Mouse (Mus musculus): ENCODE measurements around the gene Adamts20. TPM values are rescaled to one million over a fixed set of nuclear protein-coding genes. Genes with fewer than 3 reads are reported as not detected.

The Adamts20 gene
- polyA plus RNA-seq, 1 experiment: 1.1 TPM

DNA sequence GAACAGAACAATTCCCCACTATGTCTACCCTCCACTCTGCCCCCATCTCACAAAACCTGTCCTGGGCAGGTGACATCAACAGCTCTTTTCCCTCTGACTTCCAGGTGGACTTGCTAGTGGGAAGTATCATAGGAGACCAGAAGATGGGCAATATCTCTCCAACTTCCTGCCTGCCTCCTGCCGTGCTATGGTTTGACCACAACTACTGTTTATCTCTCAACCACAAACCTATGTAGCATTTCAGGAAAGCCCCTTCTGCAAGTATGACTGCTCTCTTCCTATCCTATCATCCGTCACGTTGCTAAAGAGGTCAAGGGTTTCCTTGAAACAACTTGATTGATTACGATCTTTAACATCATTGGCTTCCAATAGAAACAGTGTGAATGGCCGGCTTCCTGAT lies 12.4 kb downstream of the Adamts20 start:
- no peak for TF ChIP-seq POLR2A (IDR thresholded peaks at IDR 0.05; ENCODE audit: borderline replicate concordance, extremely low read depth, low read depth, low read length)
- TF ChIP-seq CTCF (IDR thresholded peaks at IDR 0.05; ENCODE audit: insufficient read depth, low read length): no peak
- no peak overlapping the region for H3K4me3 ChIP-seq (replicated peaks; ENCODE audit: extremely low read depth, low read depth, low read length)

DNA sequence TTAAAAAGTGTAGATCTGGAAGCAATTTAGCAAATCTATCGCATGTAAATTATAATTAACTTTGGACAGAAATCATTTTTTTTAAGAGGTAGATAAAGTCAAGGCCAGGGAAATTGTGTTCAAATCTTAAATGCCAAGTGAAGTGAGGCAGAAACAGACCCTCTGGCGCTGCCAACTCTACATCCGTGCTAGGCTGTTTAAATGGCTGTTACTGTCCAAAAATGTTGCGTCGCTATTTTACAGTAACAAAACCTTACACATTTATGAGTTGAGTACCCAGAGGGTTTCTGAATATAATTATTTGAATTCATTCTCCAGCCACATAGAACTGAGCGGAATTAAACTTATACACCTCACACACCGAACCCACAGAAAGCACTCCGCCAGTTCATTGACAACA lies 13.6 kb downstream of the Adamts20 start:
- DNase-seq: no peak
- Histone ChIP-seq H3K4me1 (ENCODE audit: control insufficient read depth, insufficient read depth, low read length) (no peaks in the 10 kb centered on the region), H3K4me3 (replicated peaks; ENCODE audit: extremely low read depth, low read depth, low read length) (no peak overlapping the region)
- TF ChIP-seq CTCF (IDR thresholded peaks at IDR 0.05; ENCODE audit: insufficient read depth, low read length) (no peak), POLR2A (IDR thresholded peaks at IDR 0.05; ENCODE audit: borderline replicate concordance, extremely low read depth, low read depth, low read length) (no peak)
- WGBS: 89% methylated on average over 8 of the region's 8 CpGs

More for the DNA sequence above, 12.4 kb downstream of the Adamts20 start:
- 56% methylated on average over 5 of the region's 5 CpGs for WGBS
- DNase-seq: no peak
- H3K4me1 ChIP-seq (ENCODE audit: control insufficient read depth, insufficient read depth, low read length): no peaks in the 10 kb centered on the region

DNA sequence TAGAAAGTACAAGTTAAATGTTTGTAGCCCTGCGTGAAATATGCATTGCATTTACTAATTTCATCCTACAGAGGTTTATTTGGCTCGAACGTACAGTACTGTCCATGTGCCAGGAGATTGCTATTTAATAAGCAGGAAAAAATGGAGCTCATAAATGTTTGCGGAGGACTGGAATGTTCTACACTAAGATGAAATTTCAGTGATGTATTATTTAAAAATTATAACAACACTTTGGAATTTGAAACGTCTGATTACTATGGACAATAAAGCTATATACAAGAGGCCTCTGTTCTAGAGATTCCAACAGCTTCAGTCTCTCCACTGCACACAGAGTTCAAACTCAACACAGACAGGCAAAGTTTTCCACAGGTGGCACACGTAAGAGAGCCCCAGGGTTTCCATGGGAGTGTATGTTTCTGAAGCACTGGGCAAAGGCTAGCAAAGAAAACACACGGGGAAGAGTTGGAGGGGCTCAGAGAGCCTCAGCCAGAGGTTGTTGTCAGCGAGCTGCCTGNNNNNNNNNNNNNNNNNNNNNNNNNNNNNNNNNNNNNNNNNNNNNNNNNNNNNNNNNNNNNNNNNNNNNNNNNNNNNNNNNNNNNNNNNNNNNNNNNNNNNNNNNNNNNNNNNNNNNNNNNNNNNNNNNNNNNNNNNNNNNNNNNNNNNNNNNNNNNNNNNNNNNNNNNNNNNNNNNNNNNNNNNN lies 20.6 kb downstream of the Adamts20 start:
- 42% methylated on average over 8 of the region's 8 CpGs for WGBS
- Histone ChIP-seq H3K4me3 (replicated peaks; ENCODE audit: extremely low read depth, low read depth, low read length) (no peak overlapping the region), H3K4me1 (ENCODE audit: control insufficient read depth, insufficient read depth, low read length) (no peaks in the 10 kb centered on the region)
- no peak for DNase-seq
- TF ChIP-seq POLR2A (IDR thresholded peaks at IDR 0.05; ENCODE audit: borderline replicate concordance, extremely low read depth, low read depth, low read length) (no peak), CTCF (IDR thresholded peaks at IDR 0.05; ENCODE audit: insufficient read depth, low read length) (no peak)

GRCm38 (mm10) chr15:94444043-94444436 lies 21.2 kb downstream of the Adamts20 start:
- Histone ChIP-seq H3K4me3 (replicated peaks; ENCODE audit: extremely low read depth, low read depth, low read length) (no peak overlapping the region), H3K4me1 (ENCODE audit: control insufficient read depth, insufficient read depth, low read length) (no peaks in the 10 kb centered on the region)
- no peak for TF ChIP-seq POLR2A (IDR thresholded peaks at IDR 0.05; ENCODE audit: borderline replicate concordance, extremely low read depth, low read depth, low read length)
- TF ChIP-seq CTCF (IDR thresholded peaks at IDR 0.05; ENCODE audit: insufficient read depth, low read length): no peak
- WGBS: 72% methylated on average over 11 of the region's 11 CpGs
- DNase-seq: no peak

- WGBS: 61% methylated on average over 2 of the region's 2 CpGs
- no peak for DNase-seq
- Histone ChIP-seq H3K4me1 (ENCODE audit: control insufficient read depth, insufficient read depth, low read length) (no peaks in the 10 kb centered on the region), H3K4me3 (replicated peaks; ENCODE audit: extremely low read depth, low read depth, low read length) (no peak overlapping the region)
- TF ChIP-seq POLR2A (IDR thresholded peaks at IDR 0.05; ENCODE audit: borderline replicate concordance, extremely low read depth, low read depth, low read length) (no peak), CTCF (IDR thresholded peaks at IDR 0.05; ENCODE audit: insufficient read depth, low read length) (no peak)
Observed at GRCm38 (mm10) chr15:94443025-94443424, 22.2 kb downstream of the Adamts20 start.

DNA sequence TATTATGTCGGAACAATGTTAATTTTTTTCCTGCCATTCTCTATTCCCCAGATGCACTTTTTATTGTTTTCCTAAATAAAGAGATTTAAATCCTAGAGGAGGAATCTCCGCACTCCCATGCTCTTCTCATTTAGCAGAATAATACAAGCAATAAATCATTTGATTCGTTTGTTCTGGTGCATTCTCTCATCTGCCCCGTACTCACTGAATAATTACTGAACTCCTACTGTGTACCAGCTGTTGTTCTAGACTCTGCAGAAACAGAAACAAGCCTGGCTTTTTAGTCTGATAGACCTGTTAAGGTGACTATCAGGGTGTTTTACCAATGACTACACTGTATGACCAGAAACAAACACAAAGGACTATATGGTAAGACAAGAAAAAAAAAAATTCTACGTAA lies 29.7 kb downstream of the Adamts20 start:
- TF ChIP-seq POLR2A (IDR thresholded peaks at IDR 0.05; ENCODE audit: borderline replicate concordance, extremely low read depth, low read depth, low read length) (no peak), CTCF (IDR thresholded peaks at IDR 0.05; ENCODE audit: insufficient read depth, low read length) (no peak)
- Histone ChIP-seq H3K4me3 (replicated peaks; ENCODE audit: extremely low read depth, low read depth, low read length) (no peak overlapping the region), H3K4me1 (ENCODE audit: control insufficient read depth, insufficient read depth, low read length) (no peaks in the 10 kb centered on the region)
- DNase-seq: no peak
- WGBS: 80% methylated on average over 5 of the region's 5 CpGs

- H3K4me3 ChIP-seq (replicated peaks; ENCODE audit: extremely low read depth, low read depth, low read length): no peak overlapping the region
- TF ChIP-seq POLR2A (IDR thresholded peaks at IDR 0.05; ENCODE audit: borderline replicate concordance, extremely low read depth, low read depth, low read length): no peak
- 55% methylated on average over 14 of the region's 14 CpGs for WGBS
- DNase-seq: no peak
- H3K4me1 ChIP-seq (ENCODE audit: control insufficient read depth, insufficient read depth, low read length): no peaks in the 10 kb centered on the region
Observed at GRCm38 (mm10) chr15:94430681-94431405, 34.4 kb downstream of the Adamts20 start.

- WGBS: 92% methylated on average over 4 of the region's 4 CpGs
Observed at GRCm38 (mm10) chr15:94428726-94429125, 36.5 kb downstream of the Adamts20 start.

DNA sequence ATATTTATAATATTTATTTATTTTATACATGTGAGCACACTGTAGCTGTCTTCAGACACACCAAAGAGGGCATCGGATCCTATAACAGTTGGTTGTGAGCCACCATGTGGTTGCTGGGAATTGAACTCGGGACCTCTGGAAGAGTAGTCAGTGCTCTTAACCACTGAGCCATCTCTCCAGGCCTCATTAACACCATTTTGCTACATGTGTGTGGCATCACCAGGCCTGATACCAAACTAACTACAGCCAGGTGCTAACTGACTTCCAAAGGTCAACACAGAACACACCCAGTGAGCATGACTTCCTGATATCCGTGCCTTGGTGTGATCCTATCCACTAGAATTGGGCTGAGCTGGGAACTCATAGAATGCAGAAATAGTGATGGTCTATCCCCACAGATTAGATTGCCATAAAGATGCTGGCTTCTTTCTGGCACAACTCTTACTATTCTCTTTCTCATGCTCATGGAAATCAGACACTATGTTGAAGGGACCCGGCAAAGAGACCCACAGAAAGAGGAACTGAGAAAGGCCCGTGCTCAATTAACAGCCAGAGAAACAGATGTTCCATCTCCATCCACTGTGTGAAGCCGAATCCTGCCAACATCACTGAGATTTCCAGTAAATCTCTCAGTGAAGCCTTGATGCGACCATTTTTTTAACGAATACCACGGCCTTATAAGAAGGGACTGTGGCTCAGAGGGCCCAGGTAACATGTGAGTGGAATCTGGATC lies 37.6 kb downstream of the Adamts20 start:
- TF ChIP-seq POLR2A (IDR thresholded peaks at IDR 0.05; ENCODE audit: borderline replicate concordance, extremely low read depth, low read depth, low read length) (no peak), CTCF (IDR thresholded peaks at IDR 0.05; ENCODE audit: insufficient read depth, low read length) (no peak)
- Histone ChIP-seq H3K4me1 (ENCODE audit: control insufficient read depth, insufficient read depth, low read length) (no peaks in the 10 kb centered on the region), H3K4me3 (replicated peaks; ENCODE audit: extremely low read depth, low read depth, low read length) (no peak overlapping the region)
- DNase-seq: no peak
- 73% methylated on average over 9 of the region's 9 CpGs for WGBS

More at GRCm38 (mm10) chr15:94428726-94429125, 36.5 kb downstream of the Adamts20 start:
- H3K4me3 ChIP-seq (replicated peaks; ENCODE audit: extremely low read depth, low read depth, low read length): no peak overlapping the region
- H3K4me1 ChIP-seq (ENCODE audit: control insufficient read depth, insufficient read depth, low read length): no peaks in the 10 kb centered on the region
- no peak for DNase-seq
- TF ChIP-seq POLR2A (IDR thresholded peaks at IDR 0.05; ENCODE audit: borderline replicate concordance, extremely low read depth, low read depth, low read length): no peak

Measured in lung, adult 2 months (tissue).